Mouse (Mus musculus): ENCODE measurements at regions not wholly inside any gene's neighbourhood (a gene's known extent, or its start where the extent isn't known, plus 50 kb on each side); places are given as distances from the start of the nearest gene placed in this dataset.

DNA sequence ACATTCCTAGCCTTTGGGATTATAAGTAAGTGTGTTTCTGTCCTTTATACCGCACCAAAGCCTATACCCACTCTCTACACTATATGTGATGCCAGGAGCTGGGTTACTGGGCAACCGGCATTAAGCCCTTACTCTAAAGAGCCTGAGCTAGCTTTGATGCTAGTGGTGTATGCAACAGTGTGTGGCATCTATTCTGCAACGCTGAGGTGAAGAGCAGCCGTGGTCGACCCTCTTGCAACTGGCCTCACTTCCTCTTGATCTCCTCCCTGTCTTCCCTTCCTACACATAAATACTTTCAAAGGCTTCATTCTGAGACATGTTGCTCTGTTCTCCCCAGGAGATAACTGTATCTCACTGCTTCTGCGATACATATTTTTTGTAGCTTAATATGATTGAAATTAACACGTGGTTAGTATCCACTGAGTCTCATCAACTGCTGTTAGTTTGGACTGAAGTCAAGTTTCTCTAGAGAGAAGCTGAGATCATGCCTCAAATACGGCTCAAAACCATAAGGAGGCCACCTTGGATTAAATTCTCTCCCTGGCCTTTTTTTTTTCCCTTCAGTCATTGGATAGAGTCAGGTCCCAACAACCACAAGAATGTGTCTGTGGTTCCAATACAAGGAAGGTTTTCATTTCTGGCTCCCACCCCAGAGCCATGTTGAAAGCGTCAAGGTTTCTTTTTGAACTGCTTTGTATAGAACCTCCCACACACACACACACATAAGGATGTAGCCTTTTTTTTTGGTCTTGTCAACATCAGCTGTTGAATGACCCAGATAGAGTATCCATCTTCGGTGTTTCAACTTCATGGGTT, 191.2 kb upstream of the Jmjd1c start:
- in situ Hi-C loops (cut with MboI; ENCODE audit: low sequenced_read_pairs): loop anchor here (25.0 kb wide), 1 partner anchor 333 kb away; no protein-coding TSS in a partner anchor

DNA sequence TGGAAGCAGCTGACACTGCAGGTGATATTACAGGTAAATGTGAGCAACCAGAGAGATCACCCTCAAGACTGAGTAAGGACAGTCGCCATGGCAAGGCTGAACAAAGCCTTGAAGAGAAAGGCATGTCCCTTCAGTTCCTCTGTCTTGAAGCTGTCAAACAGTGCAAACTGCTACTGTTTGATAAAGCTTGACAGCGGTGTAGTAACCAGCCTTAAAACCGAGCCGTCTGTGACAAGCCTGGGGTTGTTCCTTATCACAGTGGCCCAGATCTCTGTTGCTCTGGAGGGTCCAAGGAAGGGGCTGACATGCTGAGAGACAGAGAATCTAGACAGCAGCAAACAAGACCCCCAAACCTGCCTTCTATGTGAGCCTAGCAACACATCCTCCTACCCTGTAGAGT, 188.1 kb upstream of the Jmjd1c start:
- in situ Hi-C loops (cut with MboI; ENCODE audit: low sequenced_read_pairs): loop anchor here (25.0 kb wide), 1 partner anchor 329 kb away; no protein-coding TSS in a partner anchor

- in situ Hi-C loops (cut with MboI; ENCODE audit: low sequenced_read_pairs): loop anchor here (25.0 kb wide), 1 partner anchor 328 kb away; no protein-coding TSS in a partner anchor
These were observed 186.6 kb upstream of the Jmjd1c start for GRCm38 (mm10) chr10:66909204-66909889.

GRCm38 (mm10) chr10:66909905-66910681, 185.8 kb upstream of the Jmjd1c start:
- in situ Hi-C loops (cut with MboI; ENCODE audit: low sequenced_read_pairs): loop anchor here (25.0 kb wide), 1 partner anchor 327 kb away; no protein-coding TSS in a partner anchor

DNA sequence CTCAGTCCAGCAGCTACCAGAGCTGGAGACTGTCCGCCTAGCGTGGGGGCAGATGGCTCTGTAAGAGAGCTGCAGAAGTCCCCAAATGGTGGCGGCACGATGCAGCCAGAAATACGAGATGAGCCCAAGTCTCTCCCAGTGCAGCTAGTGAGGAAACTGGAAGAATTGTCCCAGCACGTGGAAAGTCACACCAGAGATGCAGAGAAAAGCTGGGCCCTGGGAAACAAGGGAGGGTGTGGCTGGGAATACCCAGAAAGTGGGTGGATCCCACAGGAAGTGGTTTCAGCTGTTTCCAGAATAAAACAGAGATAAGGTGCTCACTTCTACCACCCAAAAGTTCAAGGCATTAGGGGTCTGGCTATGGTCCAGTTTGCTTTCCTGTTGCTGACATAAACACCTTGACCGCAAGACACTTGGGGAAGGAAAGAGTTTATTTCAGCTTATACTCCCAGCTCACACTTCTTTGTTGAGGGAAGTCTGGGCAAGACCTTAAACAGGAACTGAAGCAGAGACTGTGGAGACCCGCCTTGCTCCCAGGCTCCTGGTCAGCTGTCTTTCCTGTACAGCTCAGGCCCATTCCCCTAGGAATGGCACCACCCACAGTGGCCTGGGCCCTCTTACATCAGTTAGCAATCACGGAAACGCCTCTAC, 184.5 kb upstream of the Jmjd1c start:
- in situ Hi-C loops (cut with MboI; ENCODE audit: low sequenced_read_pairs): loop anchor here (25.0 kb wide), 1 partner anchor 326 kb away; no protein-coding TSS in a partner anchor

DNA sequence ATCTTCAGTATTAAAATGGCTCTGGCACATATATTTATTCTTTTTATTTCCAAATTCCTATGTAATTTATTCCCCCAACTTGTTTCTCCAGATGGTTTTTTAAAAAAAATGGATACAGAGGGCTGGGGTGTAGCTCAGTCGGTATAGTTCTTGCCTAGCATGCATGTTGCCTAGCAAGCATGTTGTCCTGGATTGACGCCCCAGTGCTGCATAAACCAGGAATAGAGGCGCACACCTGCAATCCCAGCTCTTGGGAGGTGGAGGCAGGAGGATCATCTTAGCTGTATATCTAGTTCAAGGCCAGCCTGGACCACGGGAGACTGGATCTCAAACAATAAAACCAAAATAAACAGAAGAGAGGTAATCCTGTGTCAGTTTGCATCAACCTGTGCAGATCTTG, 183.5 kb upstream of the Jmjd1c start:
- in situ Hi-C loops (cut with MboI; ENCODE audit: low sequenced_read_pairs): loop anchor here (25.0 kb wide), 1 partner anchor 325 kb away; no protein-coding TSS in a partner anchor

- in situ Hi-C loops (cut with MboI; ENCODE audit: low sequenced_read_pairs): loop anchor here (25.0 kb wide), 1 partner anchor 324 kb away; no protein-coding TSS in a partner anchor
These were observed 182.7 kb upstream of the Jmjd1c start for GRCm38 (mm10) chr10:66913187-66913586.

GRCm38 (mm10) chr10:66913627-66914026, 182.3 kb upstream of the Jmjd1c start:
- in situ Hi-C loops (cut with MboI; ENCODE audit: low sequenced_read_pairs): loop anchor here (25.0 kb wide), 1 partner anchor 324 kb away; no protein-coding TSS in a partner anchor

DNA sequence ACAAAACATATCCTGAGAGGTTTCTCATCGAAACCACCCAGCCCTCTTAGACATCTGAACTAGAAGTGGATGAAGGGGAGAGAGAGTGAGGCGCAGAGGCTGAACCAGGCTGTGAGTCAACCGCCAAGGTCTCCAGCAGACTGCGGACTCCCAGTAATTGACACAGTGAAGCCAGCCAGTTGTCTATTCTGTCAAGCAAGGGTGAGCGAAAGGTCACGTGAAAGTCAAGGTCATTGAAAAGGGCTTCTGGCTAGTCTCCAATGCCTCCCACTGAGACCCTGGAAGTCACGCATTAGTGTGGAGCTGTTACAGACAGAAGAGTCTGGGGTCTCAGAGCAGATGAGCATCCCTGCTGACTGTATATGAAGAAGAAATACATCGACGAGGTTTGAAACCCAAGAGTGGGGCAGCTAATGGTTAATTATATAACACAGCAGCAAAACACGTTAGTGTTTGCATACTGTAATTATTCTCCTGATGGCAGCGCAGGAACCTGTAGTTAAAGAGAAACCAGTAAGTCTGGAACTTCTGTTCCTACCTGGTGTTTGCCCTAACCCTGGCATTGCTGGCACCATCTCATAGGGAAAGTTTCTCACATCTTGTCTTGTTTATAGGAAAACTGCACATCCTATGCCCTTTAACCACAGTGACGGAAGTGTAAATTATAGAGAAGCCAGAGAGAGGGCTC, 181.5 kb upstream of the Jmjd1c start:
- in situ Hi-C loops (cut with MboI; ENCODE audit: low sequenced_read_pairs): loop anchor here (25.0 kb wide), 1 partner anchor 323 kb away; no protein-coding TSS in a partner anchor

GRCm38 (mm10) chr10:66915801-66916200, 180.1 kb upstream of the Jmjd1c start:
- in situ Hi-C loops (cut with MboI; ENCODE audit: low sequenced_read_pairs): loop anchor here (25.0 kb wide), 1 partner anchor 322 kb away; no protein-coding TSS in a partner anchor

- in situ Hi-C loops (cut with MboI; ENCODE audit: low sequenced_read_pairs): loop anchor here (25.0 kb wide), 1 partner anchor 320 kb away; no protein-coding TSS in a partner anchor
These were observed 178.2 kb upstream of the Jmjd1c start for GRCm38 (mm10) chr10:66917725-66918124.

DNA sequence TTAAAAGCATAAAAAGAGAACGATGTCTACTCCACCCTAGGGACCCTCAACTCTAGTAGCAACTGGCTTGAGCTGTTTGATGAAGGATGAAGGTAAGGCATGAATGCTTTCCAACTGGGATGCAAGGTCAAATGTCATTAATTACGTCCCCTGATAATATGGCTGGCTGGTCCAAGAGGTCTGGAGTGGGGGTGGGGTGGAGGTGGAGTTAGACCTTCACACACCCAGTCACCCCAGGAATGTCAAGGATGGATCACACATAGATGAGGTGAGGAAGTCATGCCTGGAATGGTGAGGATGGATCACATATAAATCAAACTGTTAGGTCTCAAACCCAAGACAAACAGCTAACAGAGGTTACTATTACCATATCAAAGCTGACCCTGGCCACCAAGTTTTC, 177.2 kb upstream of the Jmjd1c start:
- in situ Hi-C loops (cut with MboI; ENCODE audit: low sequenced_read_pairs): loop anchor here (25.0 kb wide), 1 partner anchor 319 kb away; no protein-coding TSS in a partner anchor

GRCm38 (mm10) chr10:66919953-66920760, 175.8 kb upstream of the Jmjd1c start:
- in situ Hi-C loops (cut with MboI; ENCODE audit: low sequenced_read_pairs): loop anchor here (25.0 kb wide), 1 partner anchor 317 kb away; no protein-coding TSS in a partner anchor

DNA sequence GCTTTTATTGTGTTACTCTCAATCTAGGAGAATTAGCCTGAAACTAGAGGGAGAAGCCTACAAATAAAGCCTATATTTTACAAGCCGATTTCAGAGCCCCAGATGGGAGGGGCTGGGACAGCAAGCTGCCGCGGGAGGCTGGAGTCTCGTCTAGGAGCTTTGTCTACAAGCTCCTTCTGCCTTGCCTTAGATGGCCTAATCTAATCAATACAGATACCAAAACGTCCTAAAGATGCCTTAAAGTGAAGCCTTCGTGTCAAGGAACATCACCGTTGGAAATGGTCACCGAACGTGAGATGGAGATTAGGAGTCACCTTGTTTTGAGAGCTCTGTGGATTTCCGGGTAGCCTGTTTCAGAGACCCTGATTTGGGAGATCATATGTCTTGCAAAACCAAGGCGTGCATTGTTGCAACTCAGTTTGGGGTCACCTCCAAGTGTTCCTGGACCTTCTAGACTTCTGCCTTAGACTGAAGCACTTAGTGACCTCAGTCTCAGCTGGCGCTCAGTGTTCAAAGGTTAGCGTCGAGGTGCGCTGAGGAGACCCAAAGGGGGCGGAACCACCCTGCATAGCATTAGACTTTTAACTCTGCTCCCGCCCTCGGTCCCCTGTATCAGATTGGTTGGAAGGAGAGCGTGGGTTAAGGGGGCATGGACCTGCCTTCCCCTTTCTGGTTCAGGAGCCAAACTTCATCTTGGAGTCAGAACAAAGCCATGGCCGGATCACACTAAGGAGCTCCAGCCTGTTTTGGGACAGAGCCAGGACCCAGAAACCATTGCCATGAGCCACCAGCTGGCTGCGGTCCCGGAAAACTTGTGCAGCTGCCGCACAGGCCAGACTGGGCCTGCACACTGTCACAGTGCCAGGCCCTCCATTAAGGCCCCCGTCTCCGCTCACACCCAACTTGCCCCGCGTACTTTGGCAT, 174.9 kb upstream of the Jmjd1c start:
- in situ Hi-C loops (cut with MboI; ENCODE audit: low sequenced_read_pairs): loop anchor here (25.0 kb wide), 1 partner anchor 316 kb away; no protein-coding TSS in a partner anchor

DNA sequence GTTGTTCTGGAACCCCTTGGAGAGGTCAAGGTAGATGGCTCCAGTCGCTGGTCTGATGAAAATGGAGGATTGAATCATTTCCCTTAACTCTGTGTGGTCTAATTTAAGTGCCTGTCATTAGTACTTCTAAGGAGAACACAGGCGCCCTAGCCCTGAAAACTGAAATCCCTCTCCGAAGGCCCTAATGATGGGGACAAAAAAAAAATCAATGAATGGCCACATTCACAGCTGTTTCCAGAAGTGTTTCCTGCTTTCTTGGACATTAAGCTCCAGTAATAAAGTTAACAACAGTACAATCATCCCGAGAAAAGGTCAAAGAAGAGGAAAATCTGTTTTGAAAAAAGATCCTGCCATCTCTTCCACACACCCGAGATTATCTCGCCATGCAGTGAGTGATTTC, 174.1 kb upstream of the Jmjd1c start:
- in situ Hi-C loops (cut with MboI; ENCODE audit: low sequenced_read_pairs): loop anchor here (25.0 kb wide), 1 partner anchor 316 kb away; no protein-coding TSS in a partner anchor

DNA sequence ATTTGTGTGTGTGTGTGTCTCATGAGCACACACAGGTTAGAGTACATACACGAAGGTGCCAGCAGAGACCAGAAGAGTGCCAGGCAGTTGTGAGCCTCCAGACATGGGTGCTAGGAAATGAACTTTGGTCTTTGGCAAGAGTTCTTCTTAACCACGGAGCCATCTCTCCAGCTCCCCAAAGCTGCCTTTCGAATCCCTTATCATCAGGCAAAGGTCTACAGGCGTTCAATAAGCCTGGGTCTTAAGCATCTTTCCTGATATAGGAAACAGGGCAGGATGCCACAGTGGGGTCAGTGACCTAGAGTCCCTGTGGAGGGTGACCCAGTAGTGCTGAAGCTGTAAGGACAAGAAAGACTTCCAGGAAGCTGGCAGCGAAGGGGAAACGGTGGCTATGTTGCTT, 173.6 kb upstream of the Jmjd1c start:
- in situ Hi-C loops (cut with MboI; ENCODE audit: low sequenced_read_pairs): loop anchor here (25.0 kb wide), 1 partner anchor 315 kb away; no protein-coding TSS in a partner anchor

GRCm38 (mm10) chr10:66923947-66924346, 172.0 kb upstream of the Jmjd1c start:
- in situ Hi-C loops (cut with MboI; ENCODE audit: low sequenced_read_pairs): loop anchor here (25.0 kb wide), 1 partner anchor 313 kb away; no protein-coding TSS in a partner anchor

Measured in CH12F3 (cell line).